Mouse (Mus musculus): Measurements from ENCODE around the gene Smpdl3b. TPM values are rescaled to one million over a fixed set of nuclear protein-coding genes. Genes with fewer than 3 reads are reported as not detected.
A peak's percentile ranks its signal among the peaks of the same experiment; 100 is the strongest.

Smpdl3b gene
- polyA plus RNA-seq, 1 experiment = 0.38 TPM

- no peaks in the 10 kb centered on the region for H3K9me3 ChIP-seq
- no peak overlapping the region for H3K4me3 ChIP-seq (replicated peaks)
- no peak for TF ChIP-seq FLI1 (IDR thresholded peaks at IDR 0.05; ENCODE audit: low read length)
- TF ChIP-seq GATA1 (IDR thresholded peaks at IDR 0.05; ENCODE audit: borderline replicate concordance, low read length) = no peak
- peaks cover 47% of the 10 kb centered on the region for H3K4me1 ChIP-seq
- no peaks in the 10 kb centered on the region for H3K36me3 ChIP-seq (replicated peaks; ENCODE audit: low read length)
- peaks cover 38% of the 10 kb centered on the region for H3K27me3 ChIP-seq (replicated peaks)
Observed at GRCm38 (mm10) chr4:132735894-132736293, 21.2 kb downstream of the Smpdl3b start.

DNA sequence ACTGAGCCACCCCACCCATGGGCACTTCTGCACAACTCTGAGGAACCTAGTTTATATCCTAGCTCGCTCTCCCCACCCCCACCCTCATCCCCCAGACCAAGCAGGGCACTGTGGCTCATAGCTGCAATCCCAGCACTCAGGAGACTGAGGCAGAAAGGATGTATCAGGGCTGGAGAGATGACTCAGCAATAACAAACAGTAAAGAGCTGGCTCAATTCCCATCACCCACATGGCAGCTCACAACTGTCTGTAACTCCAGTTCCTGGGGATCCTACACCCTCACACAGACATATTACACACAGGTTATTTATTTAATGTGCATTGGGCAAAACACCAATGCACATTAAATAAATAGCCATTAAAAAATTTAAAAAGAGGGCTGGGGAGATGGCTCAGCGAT, 21.7 kb downstream of the Smpdl3b start:
- H3K4me1 ChIP-seq = peaks cover 50% of the 10 kb centered on the region
- TF ChIP-seq GATA1 (IDR thresholded peaks at IDR 0.05; ENCODE audit: borderline replicate concordance, low read length) = no peak
- TF ChIP-seq FLI1 (IDR thresholded peaks at IDR 0.05; ENCODE audit: low read length) = no peak
- peaks cover 34% of the 10 kb centered on the region for H3K27me3 ChIP-seq (replicated peaks)
- no peak overlapping the region for H3K4me3 ChIP-seq (replicated peaks)
- H3K36me3 ChIP-seq (replicated peaks; ENCODE audit: low read length) = no peaks in the 10 kb centered on the region
- no peaks in the 10 kb centered on the region for H3K9me3 ChIP-seq

DNA sequence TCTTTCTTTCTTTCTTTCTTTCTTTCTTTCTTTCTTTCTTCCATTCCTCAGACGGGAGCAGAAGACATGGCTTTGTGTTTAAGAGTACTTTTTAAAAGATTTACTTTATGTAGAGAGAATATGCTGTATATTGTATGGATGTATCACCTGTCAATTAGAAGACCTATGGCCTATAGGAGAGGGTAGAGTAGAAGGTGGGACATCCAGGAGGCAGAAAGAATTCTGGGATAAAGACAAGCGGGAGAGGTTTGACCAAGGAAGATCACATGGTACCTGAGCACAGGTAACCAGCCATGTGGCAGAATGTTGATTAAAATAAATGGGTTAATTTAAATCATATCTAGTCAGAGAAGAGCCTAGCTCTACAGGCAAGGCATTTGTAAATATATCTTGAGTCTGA, 22.3 kb downstream of the Smpdl3b start:
- Histone ChIP-seq H3K9me3 (no peaks in the 10 kb centered on the region), H3K4me3 (replicated peaks) (no peak overlapping the region), H3K4me1 (peaks cover 50% of the 10 kb centered on the region), H3K27me3 (replicated peaks) (peaks cover 30% of the 10 kb centered on the region), H3K36me3 (replicated peaks; ENCODE audit: low read length) (peaks cover 3% of the 10 kb centered on the region)
- no peak for TF ChIP-seq GATA1 (IDR thresholded peaks at IDR 0.05; ENCODE audit: borderline replicate concordance, low read length)

DNA sequence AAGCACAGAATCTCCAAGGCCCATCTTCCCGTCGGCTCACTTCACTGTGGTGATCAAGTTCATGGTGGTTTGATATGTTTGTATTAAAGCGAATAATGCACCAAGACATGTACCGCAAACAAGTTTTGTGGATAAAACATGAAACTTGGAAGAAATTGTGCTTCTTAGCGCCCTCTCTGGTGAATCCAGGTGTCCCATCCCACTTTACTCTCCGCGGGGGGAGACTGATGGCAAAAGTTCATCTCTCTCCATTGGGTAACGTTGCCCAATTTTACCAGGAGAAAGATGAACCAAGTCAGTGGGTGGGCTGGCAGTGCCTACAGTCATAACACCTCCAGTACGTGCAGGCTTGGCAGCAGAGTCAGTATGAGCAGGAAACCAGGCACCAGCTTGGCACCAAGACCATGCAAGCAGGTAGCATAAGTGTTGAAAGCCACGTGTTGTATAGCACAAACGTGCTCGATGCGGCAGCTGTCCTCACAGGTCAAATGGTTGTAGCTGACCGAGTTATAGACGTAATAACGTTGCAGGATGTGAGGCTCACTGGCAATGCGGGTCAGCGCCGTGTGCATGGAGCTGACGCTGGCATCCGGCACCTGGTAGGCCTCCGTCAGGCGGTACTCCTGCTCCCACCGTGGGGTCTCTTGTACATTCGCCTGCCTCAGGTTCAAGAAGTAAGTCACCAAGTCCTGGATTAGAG, 23.8 kb downstream of the Smpdl3b start:
- H3K36me3 ChIP-seq (replicated peaks; ENCODE audit: low read length) = peaks cover 8% of the 10 kb centered on the region
- peaks cover 52% of the 10 kb centered on the region for H3K4me1 ChIP-seq
- no peaks in the 10 kb centered on the region for H3K9me3 ChIP-seq
- H3K4me3 ChIP-seq (replicated peaks) = peak overlapping the region; percentile 28
- no peak for TF ChIP-seq FLI1 (IDR thresholded peaks at IDR 0.05; ENCODE audit: low read length)
- no peak for TF ChIP-seq GATA1 (IDR thresholded peaks at IDR 0.05; ENCODE audit: borderline replicate concordance, low read length)
- H3K27me3 ChIP-seq (replicated peaks) = peaks cover 18% of the 10 kb centered on the region

- TF ChIP-seq FLI1 (IDR thresholded peaks at IDR 0.05; ENCODE audit: low read length) (no peak), GATA1 (IDR thresholded peaks at IDR 0.05; ENCODE audit: borderline replicate concordance, low read length) (no peak)
- Histone ChIP-seq H3K4me1 (peaks cover 58% of the 10 kb centered on the region), H3K4me3 (replicated peaks) (peak within 1 kb of the TSS; percentile 92), H3K36me3 (replicated peaks; ENCODE audit: low read length) (peaks cover 18% of the 10 kb centered on the region), H3K27me3 (replicated peaks) (peaks cover 11% of the 10 kb centered on the region), H3K9me3 (no peaks in the 10 kb centered on the region)
Observed at GRCm38 (mm10) chr4:132732148-132732684, 24.8 kb downstream of the Smpdl3b start, which contains the start of gene Xkr8. TSS of gene Xkr8 (minus strand) at chr4:132732546.

- TF ChIP-seq FLI1 (IDR thresholded peaks at IDR 0.05; ENCODE audit: low read length) = no peak
- H3K4me3 ChIP-seq (replicated peaks) = peak overlapping the region; percentile 92
- H3K4me1 ChIP-seq = peaks cover 58% of the 10 kb centered on the region
- H3K36me3 ChIP-seq (replicated peaks; ENCODE audit: low read length) = peaks cover 24% of the 10 kb centered on the region
- H3K27me3 ChIP-seq (replicated peaks) = peaks cover 7% of the 10 kb centered on the region
- no peaks in the 10 kb centered on the region for H3K9me3 ChIP-seq
Observed at GRCm38 (mm10) chr4:132731616-132732015, 25.4 kb downstream of the Smpdl3b start.

- Histone ChIP-seq H3K27me3 (replicated peaks) (no peaks in the 10 kb centered on the region), H3K9me3 (no peaks in the 10 kb centered on the region), H3K4me1 (peaks cover 34% of the 10 kb centered on the region), H3K4me3 (replicated peaks) (no peak overlapping the region), H3K36me3 (replicated peaks; ENCODE audit: low read length) (peaks cover 54% of the 10 kb centered on the region)
- TF ChIP-seq FLI1 (IDR thresholded peaks at IDR 0.05; ENCODE audit: low read length) (no peak), GATA1 (IDR thresholded peaks at IDR 0.05; ENCODE audit: borderline replicate concordance, low read length) (no peak)
Observed at GRCm38 (mm10) chr4:132728233-132728632, 28.8 kb downstream of the Smpdl3b start.

GRCm38 (mm10) chr4:132718251-132718650, 38.8 kb downstream of the Smpdl3b start:
- Histone ChIP-seq H3K4me1 (no peaks in the 10 kb centered on the region), H3K9me3 (no peaks in the 10 kb centered on the region), H3K4me3 (replicated peaks) (no peak overlapping the region), H3K36me3 (replicated peaks; ENCODE audit: low read length) (peaks cover 77% of the 10 kb centered on the region), H3K27me3 (replicated peaks) (no peaks in the 10 kb centered on the region)
- no peak for TF ChIP-seq FLI1 (IDR thresholded peaks at IDR 0.05; ENCODE audit: low read length)
- TF ChIP-seq GATA1 (IDR thresholded peaks at IDR 0.05; ENCODE audit: borderline replicate concordance, low read length) = no peak

DNA sequence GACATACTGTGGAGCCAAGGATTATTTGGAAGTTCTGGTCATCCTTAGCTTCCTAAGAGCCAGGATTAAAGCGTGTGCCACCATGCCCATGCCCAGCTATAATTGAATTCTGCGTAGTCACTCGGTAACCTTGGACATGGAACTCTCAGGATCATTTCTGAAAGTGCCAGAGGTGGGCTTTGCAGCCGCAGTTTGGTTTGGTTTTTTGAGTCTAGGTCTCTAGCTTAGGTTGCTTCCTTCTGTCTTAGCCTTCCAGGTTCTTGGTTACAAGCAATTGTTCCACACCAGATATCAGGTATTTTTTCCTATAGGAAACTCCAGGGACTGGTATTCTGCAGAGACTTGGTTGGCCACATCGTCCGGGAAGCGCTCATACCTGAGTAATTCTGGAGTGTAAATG, 43.9 kb downstream of the Smpdl3b start:
- no peak overlapping the region for H3K4me3 ChIP-seq (replicated peaks)
- no peaks in the 10 kb centered on the region for H3K9me3 ChIP-seq
- no peak for TF ChIP-seq FLI1 (IDR thresholded peaks at IDR 0.05; ENCODE audit: low read length)
- no peak for TF ChIP-seq GATA1 (IDR thresholded peaks at IDR 0.05; ENCODE audit: borderline replicate concordance, low read length)
- peaks cover 76% of the 10 kb centered on the region for H3K36me3 ChIP-seq (replicated peaks; ENCODE audit: low read length)
- H3K4me1 ChIP-seq = peaks cover 13% of the 10 kb centered on the region
- H3K27me3 ChIP-seq (replicated peaks) = no peaks in the 10 kb centered on the region

- Histone ChIP-seq H3K27me3 (replicated peaks) (no peaks in the 10 kb centered on the region), H3K4me1 (peaks cover 2% of the 10 kb centered on the region), H3K4me3 (replicated peaks) (no peak overlapping the region), H3K36me3 (replicated peaks; ENCODE audit: low read length) (peaks cover 97% of the 10 kb centered on the region), H3K9me3 (no peaks in the 10 kb centered on the region)
- TF ChIP-seq GATA1 (IDR thresholded peaks at IDR 0.05; ENCODE audit: borderline replicate concordance, low read length) (no peak), FLI1 (IDR thresholded peaks at IDR 0.05; ENCODE audit: low read length) (no peak)
Observed at GRCm38 (mm10) chr4:132706885-132707284, 50.2 kb downstream of the Smpdl3b start.
